Mouse (Mus musculus) heart, adult 2 months (tissue): ENCODE results near the gene Serpina3f. TPM values are rescaled to one million over a fixed set of nuclear protein-coding genes. Genes with fewer than 3 reads are reported as not detected.

Experiments used
- DNase-seq, 2 experiments: peaks; one replicate each; pipeline ENCODE4 v3.0.0; 2021
- H3K27ac ChIP-seq: fragments of 200-600 bp; 2 replicates; pipeline ENCODE4 v1.8.1; 2022
- H3K27me3 ChIP-seq: fragments of 200-500 bp; 2 replicates; pipeline ENCODE4 v1.6.1; 2012; ENCODE audit warnings: mild to moderate bottlenecking, low read length, inconsistent platforms, mixed read lengths; ENCODE audit not compliant: control insufficient read depth, insufficient read depth
- H3K36me3 ChIP-seq: fragments of 200-500 bp; 2 replicates; pipeline ENCODE4 v1.6.1; 2012; ENCODE audit warnings: low read length, inconsistent platforms; ENCODE audit not compliant: control insufficient read depth, insufficient read depth
- H3K4me1 ChIP-seq: fragments of 200-500 bp; 2 replicates; pipeline ENCODE4 v1.6.1; 2011; ENCODE audit warnings: low read length; ENCODE audit not compliant: control insufficient read depth, insufficient read depth
- H3K4me3 ChIP-seq: fragments of 200-600 bp; 2 replicates; pipeline ENCODE4 v1.8.1; 2022
- H3K79me2 ChIP-seq: fragments of 200-500 bp; replicated peaks from 2 replicates; pipeline ENCODE4 v1.6.1; 2012; ENCODE audit warnings: mild to moderate bottlenecking, inconsistent platforms, low read length, moderate library complexity, mixed read lengths; ENCODE audit not compliant: control insufficient read depth, insufficient read depth
- H3K9ac ChIP-seq: fragments of 200-500 bp; 2 replicates; pipeline ENCODE4 v1.6.1; 2012; ENCODE audit warnings: low read depth, mild to moderate bottlenecking, control low read depth, inconsistent platforms, low read length, mixed read lengths
- CTCF ChIP-seq: fragments of 200-600 bp; IDR thresholded peaks from 2 replicates; pipeline ENCODE4 v1.8.1; 2022; ENCODE audit warnings: antibody characterized with exemption, mild to moderate bottlenecking, moderate library complexity
- EP300 ChIP-seq: fragments of 200-500 bp; IDR thresholded peaks from 2 replicates; pipeline ENCODE4 v1.6.1; 2011; ENCODE audit warnings: low read depth, low read length, control low read depth; ENCODE audit not compliant: insufficient read depth
- POLR2A ChIP-seq: fragments of 200-500 bp; IDR thresholded peaks from 2 replicates; pipeline ENCODE4 v1.6.1; 2011; ENCODE audit warnings: mild to moderate bottlenecking, low read depth, low read length, control low read depth; ENCODE audit not compliant: insufficient read depth
- WGBS: fragments of 180-500 bp; shearing (Covaris S2); methylation state at CpG from one replicate; pipeline ENCODE4 v1.1.7; 2018; 5-methylcytosine and 5-hydroxymethylcytosine counted together
- intact Hi-C: fragments of 180-260 bp; cut with DNase I; formaldehyde crosslinking; loops from one replicate; pipeline ENCODE4 v1.15.1; 2025
- polyA plus RNA-seq: library from polyadenylated mRNA; depleted of rRNA; stranded (reverse); fragments of >200 nt; gene quantifications from 2 replicates; pipeline ENCODE4 v1.2.3, GENCODE M21; 2012
- total RNA-seq, 2 experiments: library from RNA; stranded (reverse); gene quantifications; 2 replicates each; pipeline ENCODE4 v1.2.3; 2021

The Serpina3f gene
- total and polyA plus RNA-seq, 3 experiments = 0.04 to 0.26 TPM; not detected in 1

DNA sequence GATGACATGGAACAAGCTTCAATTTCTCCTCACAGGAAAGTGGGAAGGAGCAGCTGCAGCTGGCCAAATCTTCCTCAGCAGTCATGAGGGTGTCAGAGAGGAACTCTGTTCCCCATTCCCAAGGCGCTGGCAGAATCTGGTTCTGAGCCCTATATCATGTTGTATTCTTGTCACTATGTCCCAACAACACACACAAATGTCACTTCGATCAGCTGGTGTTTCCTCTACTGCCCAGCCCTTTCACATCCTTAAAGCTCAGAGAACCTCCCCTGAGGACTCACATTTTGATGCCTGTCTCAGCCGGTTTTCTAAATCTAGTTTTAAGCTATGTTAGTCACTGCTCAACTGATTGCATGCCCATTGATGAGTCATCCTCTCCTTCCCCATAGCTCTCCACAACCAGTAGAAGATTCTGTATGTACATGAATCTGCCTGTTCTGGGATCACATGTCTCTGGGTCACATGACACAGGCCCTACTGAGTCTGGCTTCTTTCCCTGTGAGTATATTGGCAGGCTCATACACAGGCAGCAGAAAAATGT, 28.2 kb upstream of the Serpina3f start:
- TF ChIP-seq EP300 (no peak), CTCF (no peak), POLR2A (no peak)
- no peak for DNase-seq

DNA sequence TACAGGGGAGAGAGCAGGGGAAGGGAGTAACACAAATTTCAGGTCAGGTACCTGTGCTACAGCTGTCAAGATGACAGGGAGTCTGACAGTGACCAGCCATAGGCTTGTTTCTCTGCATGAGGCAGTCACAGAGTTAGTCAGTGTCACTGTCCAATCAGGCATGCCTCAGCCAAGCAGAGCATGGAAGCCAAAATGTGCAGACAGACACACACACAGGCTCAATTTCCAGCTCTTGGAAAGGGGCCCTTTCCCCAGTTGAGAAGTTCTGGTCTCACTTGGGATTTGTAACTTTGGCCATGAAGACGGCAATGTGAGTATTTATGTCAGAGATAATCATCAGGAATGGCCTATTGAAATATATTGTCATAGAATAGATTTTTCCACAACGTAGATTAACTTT, 25.1 kb upstream of the Serpina3f start:
- H3K4me3 ChIP-seq = no peak overlapping the region
- H3K9ac ChIP-seq = no peak overlapping the region
- H3K79me2 ChIP-seq = no peaks in the 10 kb centered on the region
- no peaks in the 10 kb centered on the region for H3K4me1 ChIP-seq
- no peak for TF ChIP-seq POLR2A
- TF ChIP-seq CTCF = no peak
- TF ChIP-seq EP300 = no peak
- intact Hi-C loops = no loop called here
- no peaks in the 10 kb centered on the region for H3K36me3 ChIP-seq
- H3K27ac ChIP-seq = no peak overlapping the region
- WGBS = 48% methylated on average over 2 of the region's 2 CpGs
- H3K27me3 ChIP-seq = no peaks in the 10 kb centered on the region
- DNase-seq = no peak

More for the DNA sequence above, 28.2 kb upstream of the Serpina3f start:
- Histone ChIP-seq H3K36me3 (no peaks in the 10 kb centered on the region), H3K4me1 (no peaks in the 10 kb centered on the region), H3K9ac (no peak overlapping the region), H3K27me3 (no peaks in the 10 kb centered on the region), H3K27ac (no peak overlapping the region), H3K79me2 (no peaks in the 10 kb centered on the region), H3K4me3 (no peak overlapping the region)
- WGBS = 36% methylated on average over 3 of the region's 3 CpGs
- intact Hi-C loops = no loop called here

- DNase-seq = no peak
- H3K36me3 ChIP-seq = no peaks in the 10 kb centered on the region
- no peak overlapping the region for H3K27ac ChIP-seq
- no peaks in the 10 kb centered on the region for H3K4me1 ChIP-seq
- intact Hi-C loops = no loop called here
- no peaks in the 10 kb centered on the region for H3K79me2 ChIP-seq
- H3K27me3 ChIP-seq = no peaks in the 10 kb centered on the region
- no peak overlapping the region for H3K9ac ChIP-seq
- H3K4me3 ChIP-seq = no peak overlapping the region
- TF ChIP-seq CTCF = no peak
- no peak for TF ChIP-seq POLR2A
- no peak for TF ChIP-seq EP300
Measured at GRCm38 (mm10) chr12:104190852-104191251, 23.5 kb upstream of the Serpina3f start.

DNA sequence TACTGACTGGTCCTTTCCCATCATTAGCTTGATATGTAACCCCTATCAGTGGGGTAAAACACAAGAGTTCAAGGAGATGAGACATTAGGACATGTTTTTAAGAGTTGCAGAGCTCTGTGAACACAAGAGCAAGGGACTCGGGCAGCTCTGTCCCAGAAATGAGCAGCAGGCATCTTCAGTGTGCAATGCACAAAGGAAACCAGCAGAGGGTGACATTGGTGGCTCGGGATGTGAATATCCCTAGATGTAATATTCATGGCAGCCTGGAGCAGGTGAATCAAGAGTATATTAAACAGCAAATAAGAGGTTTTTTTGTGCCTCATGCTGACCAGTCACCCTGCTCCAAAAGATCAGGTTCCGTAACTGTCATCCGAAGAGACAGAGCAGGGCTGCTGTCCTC, 5.2 kb upstream of the Serpina3f start:
- no peaks in the 10 kb centered on the region for H3K27me3 ChIP-seq
- TF ChIP-seq EP300 (no peak), POLR2A (no peak), CTCF (peak; percentile 32)
- H3K4me3 ChIP-seq = no peak overlapping the region
- WGBS = 77% methylated on average over 4 of the region's 4 CpGs
- H3K9ac ChIP-seq = no peak overlapping the region
- H3K4me1 ChIP-seq = no peaks in the 10 kb centered on the region
- DNase-seq = no peak
- H3K79me2 ChIP-seq = no peaks in the 10 kb centered on the region
- no peak overlapping the region for H3K27ac ChIP-seq
- H3K36me3 ChIP-seq = no peaks in the 10 kb centered on the region
- intact Hi-C loops = no loop called here

- Histone ChIP-seq H3K27ac (no peak overlapping the region), H3K36me3 (no peaks in the 10 kb centered on the region), H3K79me2 (no peaks in the 10 kb centered on the region), H3K4me3 (no peak overlapping the region), H3K9ac (no peak overlapping the region), H3K27me3 (no peaks in the 10 kb centered on the region), H3K4me1 (no peaks in the 10 kb centered on the region)
- intact Hi-C loops = no loop called here
- DNase-seq = no peak
- WGBS = 78% methylated on average over 2 of the region's 2 CpGs
- no peak for TF ChIP-seq EP300
- no peak for TF ChIP-seq POLR2A
- TF ChIP-seq CTCF = no peak
Measured at GRCm38 (mm10) chr12:104209802-104210201, 4.5 kb upstream of the Serpina3f start.

- no peak overlapping the region for H3K4me3 ChIP-seq
- intact Hi-C loops = no loop called here
- no peaks in the 10 kb centered on the region for H3K27me3 ChIP-seq
- H3K9ac ChIP-seq = no peak overlapping the region
- no peaks in the 10 kb centered on the region for H3K4me1 ChIP-seq
- WGBS = 53% methylated on average over 2 of the region's 2 CpGs
- DNase-seq = no peak
- H3K36me3 ChIP-seq = no peaks in the 10 kb centered on the region
- H3K27ac ChIP-seq = no peak overlapping the region
- no peaks in the 10 kb centered on the region for H3K79me2 ChIP-seq
- TF ChIP-seq CTCF (no peak), EP300 (no peak), POLR2A (no peak)
Measured at GRCm38 (mm10) chr12:104213689-104214444, 477 bp upstream of the Serpina3f start.
